Mouse (Mus musculus) midbrain, embryonic 12.5 days (tissue): ENCODE measurements at regions not wholly inside any gene's neighbourhood (a gene's known extent, or its start where the extent isn't known, plus 50 kb on each side); places are given as distances from the start of the nearest gene placed in this dataset.
"Not testable (repeated sequence)": the region's sequence is repeated elsewhere in the genome, so short reads cannot be mapped to it uniquely, and the experiment has no call there.

ENCODE experiments used
- ATAC-seq: fragments of 200-750 bp; cut with Nextera tagmentation; 2 replicates; pipeline ENCODE4 v1.8.0; 2017; ENCODE audit warnings: low read depth, moderate TSS enrichment, moderate library complexity; ENCODE audit not compliant: low FRiP score
- H3K27ac ChIP-seq: fragments of 300-500 bp; sonication (generic); replicated peaks from 2 replicates; pipeline ENCODE4 v1.5.1; 2016; ENCODE audit warnings: mild to moderate bottlenecking
- H3K27me3 ChIP-seq: fragments of 300-500 bp; sonication (generic); 2 replicates; pipeline ENCODE4 v1.6.1; 2016; ENCODE audit warnings: mild to moderate bottlenecking
- H3K36me3 ChIP-seq: fragments of 300-500 bp; sonication (generic); 2 replicates; pipeline ENCODE4 v1.6.1; 2016
- H3K4me1 ChIP-seq: fragments of 300-500 bp; sonication (generic); 2 replicates; pipeline ENCODE4 v1.6.1; 2016
- H3K4me2 ChIP-seq: fragments of 300-500 bp; sonication (generic); replicated peaks from 2 replicates; pipeline ENCODE4 v1.6.1; 2016; ENCODE audit warnings: mild to moderate bottlenecking, moderate library complexity
- H3K4me3 ChIP-seq: fragments of 300-500 bp; sonication (generic); 2 replicates; pipeline ENCODE4 v1.5.1; 2016; ENCODE audit warnings: mild to moderate bottlenecking
- H3K9ac ChIP-seq: fragments of 300-500 bp; sonication (generic); replicated peaks from 2 replicates; pipeline ENCODE4 v1.6.1; 2016; ENCODE audit warnings: mild to moderate bottlenecking, moderate library complexity
- H3K9me3 ChIP-seq: fragments of 300-500 bp; sonication (generic); 2 replicates; pipeline ENCODE4 v1.6.1; 2016; ENCODE audit warnings: mild to moderate bottlenecking
- WGBS: fragments of 180-500 bp; shearing (Covaris S2); methylation state at CpG from one replicate; pipeline ENCODE4 v1.1.7; 2016; 5-methylcytosine and 5-hydroxymethylcytosine counted together

DNA sequence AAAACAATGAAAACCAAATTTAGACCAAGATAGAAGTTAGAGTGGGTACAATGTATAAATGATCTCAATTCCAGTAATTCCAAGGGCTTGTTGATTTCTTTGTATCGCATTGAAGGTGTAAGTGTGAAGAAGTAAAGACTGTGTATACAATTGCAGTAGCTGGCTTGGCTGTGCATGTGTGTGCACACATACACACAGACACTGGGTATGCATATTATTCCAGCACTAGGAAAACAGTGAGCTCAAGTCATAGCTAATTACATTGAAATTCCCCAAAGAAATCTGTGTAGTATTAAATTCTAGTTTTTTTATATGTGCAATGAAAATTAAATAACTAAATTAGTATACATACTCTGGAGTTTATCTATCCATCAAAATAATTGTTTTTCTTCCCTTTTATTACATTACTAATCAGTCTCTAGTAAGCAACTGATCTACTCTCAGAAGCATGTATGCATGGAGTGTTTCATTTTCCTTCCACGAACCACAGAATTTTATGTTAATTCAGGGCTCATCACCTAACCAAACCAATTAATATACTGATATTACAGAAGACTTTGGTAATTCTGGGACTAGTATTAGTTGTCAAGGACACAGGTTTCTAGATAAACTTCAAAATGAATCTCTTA, 56.5 kb downstream of the Gm8797 start:
- no peak for ATAC-seq
- H3K4me3 ChIP-seq = no peak overlapping the region
- 92% methylated on average over 2 of the region's 2 CpGs for WGBS

DNA sequence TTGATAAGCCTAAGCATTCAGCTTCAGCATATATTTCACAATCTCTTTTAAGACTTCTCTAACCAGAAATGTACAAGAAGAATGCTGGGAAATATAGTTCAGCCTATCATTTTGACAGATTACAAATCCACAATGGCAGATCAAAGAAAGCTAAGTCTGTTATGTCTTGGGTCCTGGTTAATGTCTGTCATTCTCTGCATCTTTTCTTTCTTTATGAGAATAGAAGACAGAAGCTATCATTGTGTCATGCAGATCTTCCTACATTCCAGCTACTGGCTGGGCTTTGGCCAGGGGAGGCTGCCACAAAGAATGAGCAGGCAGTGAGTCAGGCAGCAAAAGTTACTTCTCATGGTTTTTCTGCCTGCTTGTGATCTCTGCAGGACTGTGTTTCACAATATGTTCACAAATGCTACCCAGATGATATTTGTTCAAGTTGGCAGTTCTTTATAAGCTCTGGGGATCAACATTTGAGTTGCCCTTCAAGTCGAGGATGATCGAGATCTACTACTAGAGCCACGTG, 60.5 kb downstream of the Gm8797 start:
- no peak overlapping the region for H3K9ac ChIP-seq
- ATAC-seq = no peak
- H3K4me2 ChIP-seq = no peak overlapping the region
- no peaks in the 10 kb centered on the region for H3K27me3 ChIP-seq
- H3K9me3 ChIP-seq = no peaks in the 10 kb centered on the region
- H3K4me3 ChIP-seq = no peak overlapping the region
- 73% methylated on average over 3 of the region's 3 CpGs for WGBS
- no peak overlapping the region for H3K27ac ChIP-seq
- no peaks in the 10 kb centered on the region for H3K4me1 ChIP-seq
- H3K36me3 ChIP-seq = no peaks in the 10 kb centered on the region

More for the DNA sequence above, 56.5 kb downstream of the Gm8797 start:
- Histone ChIP-seq H3K27ac (no peak overlapping the region), H3K9me3 (no peaks in the 10 kb centered on the region), H3K9ac (no peak overlapping the region), H3K4me1 (no peaks in the 10 kb centered on the region), H3K27me3 (no peaks in the 10 kb centered on the region), H3K36me3 (no peaks in the 10 kb centered on the region), H3K4me2 (no peak overlapping the region)

DNA sequence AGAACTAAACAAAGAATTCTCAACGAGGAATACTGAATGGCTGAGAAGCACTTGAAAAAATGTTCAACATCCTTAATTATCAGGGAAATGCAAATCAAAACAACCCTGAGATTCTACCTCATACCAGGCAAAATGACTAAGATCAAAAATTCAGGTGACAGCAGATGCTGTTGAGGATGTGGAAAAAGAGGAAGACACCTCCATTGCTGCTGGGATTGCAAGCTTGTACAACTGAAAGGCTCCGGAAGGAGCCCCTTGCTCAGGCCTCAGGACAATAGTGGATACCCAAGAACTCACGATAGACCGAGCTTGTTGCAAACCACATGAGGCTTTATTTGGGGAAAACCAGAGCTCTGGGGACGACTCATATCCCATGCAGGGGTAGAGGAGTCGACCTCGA, 69.6 kb downstream of the Gm8797 start:
- H3K27ac ChIP-seq, ATAC-seq, H3K4me2 ChIP-seq, H3K4me3 ChIP-seq, H3K36me3 ChIP-seq, H3K4me1 ChIP-seq, H3K9ac ChIP-seq, H3K9me3 ChIP-seq, H3K27me3 ChIP-seq: not testable (repeated sequence)
- 86% methylated on average over 7 of the region's 7 CpGs for WGBS

DNA sequence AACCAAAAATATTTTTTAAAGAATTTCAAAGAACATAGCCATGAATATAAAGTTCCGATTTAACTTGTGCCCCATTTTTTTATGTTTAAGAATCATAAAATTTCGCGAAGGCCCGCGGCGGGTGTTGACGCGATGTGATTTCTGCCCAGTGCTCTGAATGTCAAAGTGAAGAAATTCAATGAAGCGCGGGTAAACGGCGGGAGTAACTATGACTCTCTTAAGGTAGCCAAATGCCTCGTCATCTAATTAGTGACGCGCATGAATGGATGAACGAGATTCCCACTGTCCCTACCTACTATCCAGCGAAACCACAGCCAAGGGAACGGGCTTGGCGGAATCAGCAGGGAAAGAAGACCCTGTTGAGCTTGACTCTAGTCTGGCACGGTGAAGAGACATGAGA, 109.6 kb downstream of the Gm8797 start:
- H3K9me3 ChIP-seq, H3K27ac ChIP-seq, H3K9ac ChIP-seq, ATAC-seq, H3K36me3 ChIP-seq, H3K4me3 ChIP-seq, H3K4me1 ChIP-seq, H3K27me3 ChIP-seq, H3K4me2 ChIP-seq: not testable (repeated sequence)
- WGBS = 26% methylated on average over 20 of the region's 20 CpGs

DNA sequence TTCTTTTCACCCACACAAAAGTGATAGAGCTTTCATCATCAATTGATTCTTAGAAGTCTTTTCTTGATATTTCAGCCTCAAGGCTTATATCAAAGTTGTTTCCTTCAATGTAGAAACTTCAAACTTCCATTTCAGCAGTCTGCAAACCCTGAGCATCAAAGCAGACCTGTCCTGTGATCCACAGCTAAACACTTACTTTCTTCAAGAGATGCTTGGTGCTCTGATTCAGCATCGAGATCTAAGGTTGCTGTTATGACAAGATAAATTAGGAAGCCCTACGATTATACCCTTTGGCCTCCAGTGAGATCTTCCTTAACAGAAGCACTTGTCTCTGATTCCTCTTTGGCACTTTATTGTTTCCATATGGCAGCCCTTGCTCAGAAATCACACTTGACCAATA, 119.8 kb downstream of the Gm8797 start:
- no peaks in the 10 kb centered on the region for H3K27me3 ChIP-seq
- no peaks in the 10 kb centered on the region for H3K36me3 ChIP-seq
- no peak for ATAC-seq
- H3K27ac ChIP-seq = no peak overlapping the region
- H3K9ac ChIP-seq = no peak overlapping the region
- WGBS = 83% methylated on average over 2 of the region's 2 CpGs
- no peaks in the 10 kb centered on the region for H3K4me1 ChIP-seq
- no peak overlapping the region for H3K4me3 ChIP-seq
- H3K9me3 ChIP-seq = no peaks in the 10 kb centered on the region
- no peak overlapping the region for H3K4me2 ChIP-seq

DNA sequence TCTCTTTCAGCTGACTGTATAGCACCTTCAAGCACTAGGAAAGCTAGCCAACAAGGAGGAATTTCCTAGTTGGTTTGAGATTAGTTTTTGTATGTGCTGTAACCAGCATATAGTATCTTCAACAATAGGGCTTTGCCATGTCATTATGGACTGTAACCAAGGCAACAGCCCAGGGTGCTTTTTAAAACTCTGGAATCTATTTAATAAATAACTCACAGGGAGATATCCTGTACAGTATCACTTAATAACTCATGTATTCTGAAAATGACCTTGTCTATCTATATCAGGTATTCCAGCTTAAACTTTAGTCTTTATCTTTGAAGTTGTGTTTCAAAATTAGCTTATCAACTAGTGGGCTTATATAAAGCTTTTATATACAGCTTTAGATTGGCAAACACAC, 128.5 kb downstream of the Gm8797 start:
- H3K27me3 ChIP-seq = no peaks in the 10 kb centered on the region
- no peaks in the 10 kb centered on the region for H3K4me1 ChIP-seq
- no peak overlapping the region for H3K27ac ChIP-seq
- no peaks in the 10 kb centered on the region for H3K9me3 ChIP-seq
- no peaks in the 10 kb centered on the region for H3K36me3 ChIP-seq
- no peak overlapping the region for H3K9ac ChIP-seq
- no peak for ATAC-seq
- H3K4me3 ChIP-seq = no peak overlapping the region
- no peak overlapping the region for H3K4me2 ChIP-seq

DNA sequence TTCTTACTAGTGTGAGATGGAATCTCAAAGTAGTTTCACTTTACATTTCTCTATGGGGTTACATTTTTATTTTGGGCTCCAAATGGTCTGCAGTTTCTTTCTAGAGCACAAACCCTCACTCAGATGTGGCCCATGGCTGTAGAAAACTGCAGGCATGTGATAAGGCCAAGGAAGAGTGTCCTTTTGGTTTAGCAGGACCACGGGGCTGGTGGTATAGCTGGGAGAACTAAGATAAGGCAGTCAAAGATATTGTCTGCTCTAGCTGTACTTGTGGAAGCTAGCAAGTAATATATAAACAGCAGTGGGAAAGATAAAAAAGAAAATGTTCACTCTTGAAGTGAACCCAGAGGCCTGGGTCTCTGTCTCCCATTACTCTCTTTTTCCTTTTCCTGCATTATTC, 166.9 kb downstream of the Gm8797 start:
- Histone ChIP-seq H3K4me3 (no peak overlapping the region), H3K36me3 (no peaks in the 10 kb centered on the region), H3K9ac (no peak overlapping the region), H3K4me1 (no peaks in the 10 kb centered on the region), H3K9me3 (no peaks in the 10 kb centered on the region), H3K27ac (no peak overlapping the region), H3K27me3 (no peaks in the 10 kb centered on the region), H3K4me2 (no peak overlapping the region)
- 88% methylated on average over 1 of the region's 1 CpGs for WGBS
- ATAC-seq = no peak

DNA sequence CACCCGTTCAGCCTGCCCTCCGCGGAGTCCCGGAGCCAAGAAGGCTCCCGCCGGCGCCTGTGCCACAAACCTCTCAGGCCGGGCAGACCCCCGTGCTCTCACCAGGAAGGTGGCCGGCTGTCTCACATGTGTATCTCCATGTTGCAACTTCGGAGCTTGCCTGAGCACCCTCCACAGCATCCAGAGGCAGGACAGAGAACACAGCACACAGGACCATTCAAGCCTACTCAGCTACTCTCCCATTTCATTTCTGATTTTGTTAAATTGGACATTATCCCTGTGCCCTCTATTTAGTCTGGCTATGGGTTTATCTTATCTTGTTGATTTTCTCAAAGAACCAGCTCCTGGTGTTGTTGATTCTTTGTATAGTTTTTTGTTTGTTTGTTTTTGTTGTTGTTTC, 199.6 kb downstream of the Gm8797 start:
- H3K4me1 ChIP-seq, H3K4me3 ChIP-seq, H3K4me2 ChIP-seq, H3K27ac ChIP-seq, H3K36me3 ChIP-seq, ATAC-seq, H3K9me3 ChIP-seq, H3K9ac ChIP-seq, H3K27me3 ChIP-seq: not testable (repeated sequence)
- 88% methylated on average over 11 of the region's 11 CpGs for WGBS

DNA sequence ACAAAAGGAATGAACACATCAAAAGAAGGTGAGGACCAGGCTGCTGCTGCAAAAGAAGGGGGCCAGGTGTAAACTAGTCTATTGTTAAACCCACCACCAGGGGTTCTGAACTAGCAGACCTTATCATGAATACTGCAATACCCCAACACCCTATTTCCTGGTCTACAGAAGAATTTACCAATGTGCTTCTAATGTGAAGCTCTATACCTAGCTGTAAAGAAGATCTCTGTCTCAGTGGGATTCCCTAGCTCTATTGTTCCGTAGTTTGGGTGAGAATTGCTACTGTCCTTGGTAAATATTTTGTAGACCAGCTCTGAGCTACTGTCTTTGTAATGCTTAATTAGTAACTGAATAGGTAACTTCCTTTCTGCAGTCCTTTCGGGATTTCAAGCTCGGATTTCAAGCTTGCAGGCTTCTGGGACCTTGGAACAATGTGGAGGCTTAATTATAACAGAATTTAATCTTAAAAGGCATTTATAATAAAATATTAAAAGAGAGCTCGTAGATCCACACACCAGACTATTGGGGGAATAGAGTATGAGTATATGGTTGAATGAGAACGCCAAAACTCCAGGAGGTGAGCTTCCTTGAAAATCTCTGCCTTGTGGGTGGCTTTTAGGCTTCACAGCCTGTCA, 238.5 kb downstream of the Gm8797 start:
- not testable (repeated sequence) for H3K4me2 ChIP-seq, H3K27me3 ChIP-seq, H3K4me3 ChIP-seq, H3K27ac ChIP-seq, H3K9me3 ChIP-seq, ATAC-seq, H3K36me3 ChIP-seq, H3K4me1 ChIP-seq, H3K9ac ChIP-seq
- 85% methylated on average over 5 of the region's 5 CpGs for WGBS

DNA sequence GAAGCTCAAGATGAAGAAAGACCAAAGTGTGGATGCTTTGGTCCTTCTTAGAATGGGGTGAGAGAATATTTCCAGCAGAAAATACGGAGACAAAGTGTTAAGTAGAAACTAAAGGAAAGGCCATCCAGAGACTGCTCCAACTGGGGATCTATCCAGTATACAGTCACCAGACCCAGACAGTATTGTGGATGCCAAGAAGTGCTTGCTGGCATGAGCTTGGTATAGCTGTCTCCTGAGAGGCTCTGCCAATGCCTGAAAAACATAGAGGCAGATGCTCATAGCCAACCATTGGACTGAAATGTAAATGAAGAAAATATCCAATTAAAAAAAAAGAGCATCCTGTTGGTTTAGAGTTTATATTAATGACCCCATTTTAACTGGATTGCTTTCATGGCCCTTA, 253.8 kb downstream of the Gm8797 start:
- Histone ChIP-seq H3K4me2 (no peak overlapping the region), H3K36me3 (no peaks in the 10 kb centered on the region), H3K9ac (no peak overlapping the region), H3K27me3 (no peaks in the 10 kb centered on the region), H3K4me1 (no peaks in the 10 kb centered on the region), H3K27ac (no peak overlapping the region), H3K9me3 (no peaks in the 10 kb centered on the region), H3K4me3 (no peak overlapping the region)
- ATAC-seq = no peak
- 87% methylated on average over 1 of the region's 1 CpGs for WGBS

DNA sequence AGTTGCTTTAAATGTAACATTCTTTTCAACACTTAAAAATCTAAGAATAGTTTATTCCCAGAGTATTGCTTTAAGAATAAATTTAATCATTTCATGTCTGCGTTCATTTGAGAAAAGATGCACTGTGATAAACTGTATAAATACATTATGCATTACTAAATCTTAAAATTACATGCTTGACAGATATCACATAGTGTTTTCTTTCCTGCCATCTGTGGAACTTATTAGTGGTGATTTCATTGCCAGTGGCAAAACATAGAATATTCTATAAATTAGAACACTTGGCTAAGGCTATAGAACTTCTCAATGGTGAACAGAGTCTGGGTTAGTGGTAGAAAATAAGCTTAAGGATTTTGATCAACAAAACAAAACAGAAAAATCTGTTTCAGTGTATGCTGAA, 268.1 kb downstream of the Gm8797 start:
- H3K36me3 ChIP-seq = no peaks in the 10 kb centered on the region
- no peak overlapping the region for H3K27ac ChIP-seq
- H3K4me3 ChIP-seq = no peak overlapping the region
- 87% methylated on average over 1 of the region's 1 CpGs for WGBS
- H3K4me1 ChIP-seq = no peaks in the 10 kb centered on the region
- no peaks in the 10 kb centered on the region for H3K27me3 ChIP-seq
- H3K9ac ChIP-seq = no peak overlapping the region
- H3K4me2 ChIP-seq = no peak overlapping the region
- H3K9me3 ChIP-seq = no peaks in the 10 kb centered on the region
- no peak for ATAC-seq

DNA sequence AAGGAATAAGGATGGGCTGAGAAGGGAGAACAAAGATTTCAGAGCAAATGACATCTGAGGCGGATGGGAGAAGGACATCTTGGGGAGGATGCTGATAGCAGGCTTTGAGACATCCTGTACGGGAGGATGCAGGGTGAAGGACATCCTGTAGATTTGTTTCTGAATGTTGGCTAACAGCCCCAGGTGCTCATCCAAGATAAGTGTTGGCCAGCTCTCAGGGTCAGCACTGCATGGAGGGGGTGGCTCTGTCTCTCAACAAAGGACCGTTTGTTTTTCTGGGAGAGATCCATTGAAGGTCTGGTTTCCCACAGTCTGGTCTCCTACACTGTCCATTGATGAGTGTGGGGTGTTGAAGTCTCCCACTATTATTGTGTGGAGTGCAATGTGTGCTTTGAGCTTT, 290.7 kb downstream of the Gm8797 start:
- H3K4me1 ChIP-seq, H3K36me3 ChIP-seq, H3K9ac ChIP-seq, ATAC-seq, H3K27ac ChIP-seq, H3K4me2 ChIP-seq, H3K9me3 ChIP-seq, H3K27me3 ChIP-seq, H3K4me3 ChIP-seq: not testable (repeated sequence)
- WGBS = 62% methylated on average over 3 of the region's 3 CpGs
